Mouse (Mus musculus) stomach, postnatal 0 days (tissue): ENCODE data around the gene Oca2. TPM values are rescaled to one million over a fixed set of nuclear protein-coding genes. Genes with fewer than 3 reads are reported as not detected.

Experiments used
- ATAC-seq: fragments of 200-750 bp; cut with Nextera tagmentation; 2 replicates; pipeline ENCODE4 v1.8.0; 2017; ENCODE audit not compliant: low FRiP score, low TSS enrichment
- DNase-seq: peaks from one replicate; pipeline ENCODE4 v3.0.0-alpha.2; 2016; ENCODE audit warnings: low spot score
- H3K27ac ChIP-seq: fragments of 300-500 bp; sonication (generic); replicated peaks from 2 replicates; pipeline ENCODE4 v1.5.1; 2014; ENCODE audit warnings: mild to moderate bottlenecking, control low read depth
- H3K27me3 ChIP-seq: fragments of 300-500 bp; sonication (generic); 2 replicates; pipeline ENCODE4 v1.6.1; 2014; ENCODE audit warnings: low read length; ENCODE audit not compliant: control insufficient read depth, insufficient read depth
- H3K36me3 ChIP-seq: fragments of 300-500 bp; sonication (generic); 2 replicates; pipeline ENCODE4 v1.6.1; 2014; ENCODE audit warnings: low read length, mixed read lengths; ENCODE audit not compliant: control insufficient read depth, insufficient read depth
- H3K4me1 ChIP-seq: fragments of 300-500 bp; sonication (generic); replicated peaks from 2 replicates; pipeline ENCODE4 v1.6.1; 2014; ENCODE audit warnings: antibody characterized with exemption; ENCODE audit not compliant: control insufficient read depth, insufficient read depth
- H3K4me2 ChIP-seq: fragments of 300-500 bp; sonication (generic); replicated peaks from 2 replicates; pipeline ENCODE4 v1.6.1; 2014; ENCODE audit warnings: low read depth, mild to moderate bottlenecking, control low read depth, moderate library complexity
- H3K4me3 ChIP-seq: fragments of 300-500 bp; sonication (generic); 2 replicates; pipeline ENCODE4 v1.5.1; 2014; ENCODE audit warnings: low read depth, low read length, control low read depth
- H3K9ac ChIP-seq: fragments of 300-500 bp; sonication (generic); 2 replicates; pipeline ENCODE4 v1.6.1; 2014; ENCODE audit warnings: mild to moderate bottlenecking, low read length, control low read depth, mixed read lengths
- H3K9me3 ChIP-seq: fragments of 300-500 bp; sonication (generic); 2 replicates; pipeline ENCODE4 v1.6.1; 2016; ENCODE audit warnings: low read length; ENCODE audit not compliant: control insufficient read depth
- CTCF ChIP-seq: IDR thresholded peaks from 2 replicates; pipeline ENCODE4 v1.5.1; 2016; ENCODE audit warnings: antibody characterized with exemption, low read depth, mild to moderate bottlenecking, moderate library complexity
- EP300 ChIP-seq: optimal IDR thresholded peaks from 2 replicates; pipeline ENCODE3; 2016; ENCODE audit warnings: antibody characterized with exemption
- WGBS: fragments of 180-500 bp; shearing (Covaris S2); extraction: QIAGEN DNeasy Blood & Tissue Kit; methylation state at CpG from one replicate; pipeline ENCODE4 v1.1.7; 2014; 5-methylcytosine and 5-hydroxymethylcytosine counted together
- polyA plus RNA-seq: library from polyadenylated mRNA; unstranded; fragments of >200 nt; fragmentation: Nextera tagmentation; extraction: Ambion mirVana; gene quantifications from 2 replicates; pipeline ENCODE4 v1.2.1, GENCODE M21; 2015

Oca2 gene
- polyA plus RNA-seq, 1 experiment from 2014 or later, result 0.27 TPM

DNA sequence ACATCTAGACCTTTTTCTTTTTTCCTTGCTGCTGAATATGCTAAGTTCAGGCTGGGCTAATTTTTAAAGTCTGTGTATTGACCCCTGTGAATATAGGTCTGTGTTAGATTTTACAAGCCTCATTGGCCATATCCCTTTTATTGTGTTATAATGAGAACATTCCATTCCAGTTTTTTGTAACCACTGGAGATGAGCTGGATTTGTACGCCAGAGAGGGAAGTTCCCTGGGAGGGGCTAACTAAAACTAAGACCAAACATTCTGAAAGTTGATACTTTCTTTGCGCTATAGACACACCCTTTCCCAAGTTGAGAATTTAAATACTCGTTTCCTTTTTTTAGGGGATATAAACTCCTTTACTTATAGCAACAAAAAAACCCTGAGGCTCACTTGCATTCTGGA is 34.7 kb upstream of the Oca2 start:
- TF ChIP-seq CTCF, result no peak
- no peak for TF ChIP-seq EP300
- Histone ChIP-seq H3K27me3 (no peaks in the 10 kb centered on the region), H3K9ac (no peak overlapping the region), H3K9me3 (no peaks in the 10 kb centered on the region), H3K36me3 (peaks cover 20% of the 10 kb centered on the region), H3K4me2 (no peak overlapping the region), H3K27ac (no peak overlapping the region), H3K4me1 (no peaks in the 10 kb centered on the region), H3K4me3 (no peak overlapping the region)
- DNase-seq, result no peak
- no peak for ATAC-seq
- WGBS, result 50% methylated on average over 3 of the region's 3 CpGs

DNA sequence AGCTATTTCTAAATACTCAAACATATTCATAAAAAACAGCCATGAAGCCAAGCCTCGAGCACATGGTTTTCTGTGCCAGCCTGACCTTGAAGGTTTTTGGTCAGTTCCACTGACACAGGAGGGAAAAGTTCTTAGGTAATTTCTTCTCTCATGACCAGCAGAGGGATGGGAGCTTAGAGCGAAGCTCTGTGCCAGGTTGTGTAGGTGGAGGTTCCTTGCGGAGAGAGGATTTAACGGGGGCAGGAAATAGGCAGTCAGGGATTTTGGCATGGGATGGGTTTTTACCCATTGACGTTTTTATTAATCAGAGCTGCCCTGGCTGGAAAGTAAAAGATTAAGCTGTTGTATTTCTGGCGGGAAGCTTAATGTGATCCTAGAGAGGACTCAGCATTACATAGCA is 18.7 kb upstream of the Oca2 start:
- Histone ChIP-seq H3K9ac (no peak overlapping the region), H3K9me3 (no peaks in the 10 kb centered on the region), H3K4me1 (no peaks in the 10 kb centered on the region), H3K4me3 (no peak overlapping the region), H3K36me3 (peaks cover 22% of the 10 kb centered on the region), H3K27me3 (no peaks in the 10 kb centered on the region), H3K4me2 (no peak overlapping the region), H3K27ac (no peak overlapping the region)
- 88% methylated on average over 6 of the region's 6 CpGs for WGBS
- no peak for ATAC-seq
- DNase-seq, result no peak
- TF ChIP-seq CTCF (no peak), EP300 (no peak)

GRCm38 (mm10) chr7:56235794-56236423 is 3.7 kb upstream of the Oca2 start:
- H3K36me3 ChIP-seq, result no peaks in the 10 kb centered on the region
- ATAC-seq (no peak), DNase-seq (no peak)
- TF ChIP-seq EP300, result no peak
- no peak for TF ChIP-seq CTCF
- H3K9ac ChIP-seq, result no peak overlapping the region
- no peaks in the 10 kb centered on the region for H3K27me3 ChIP-seq
- no peaks in the 10 kb centered on the region for H3K9me3 ChIP-seq
- no peaks in the 10 kb centered on the region for H3K4me1 ChIP-seq
- no peak overlapping the region for H3K4me3 ChIP-seq
- H3K27ac ChIP-seq, result no peak overlapping the region
- WGBS, result 39% methylated on average over 5 of the region's 5 CpGs
- no peak overlapping the region for H3K4me2 ChIP-seq

DNA sequence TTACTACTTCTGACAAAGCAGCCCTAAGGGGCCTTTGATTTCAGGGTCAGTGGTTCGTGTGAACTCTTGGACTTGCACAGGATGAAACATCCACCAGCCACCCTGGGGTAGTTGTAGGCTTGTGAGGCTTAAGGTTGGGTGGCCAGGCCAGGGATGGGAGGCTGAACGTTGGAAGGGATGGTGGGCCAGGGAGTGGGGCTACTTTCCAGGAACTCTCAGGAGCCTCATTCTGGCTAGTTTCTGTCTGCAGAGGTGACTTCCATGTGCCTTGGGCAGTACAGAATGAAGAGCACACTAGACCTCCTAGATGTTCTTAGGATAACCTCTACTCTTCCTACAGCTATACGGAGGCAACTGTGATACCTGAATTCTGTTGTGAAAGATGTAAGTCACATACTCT is 2.9 kb upstream of the Oca2 start:
- Histone ChIP-seq H3K4me1 (no peaks in the 10 kb centered on the region), H3K27ac (no peak overlapping the region), H3K4me2 (no peak overlapping the region), H3K27me3 (no peaks in the 10 kb centered on the region), H3K4me3 (no peak overlapping the region), H3K9ac (no peak overlapping the region), H3K36me3 (no peaks in the 10 kb centered on the region), H3K9me3 (no peaks in the 10 kb centered on the region)
- DNase-seq (no peak), ATAC-seq (no peak)
- TF ChIP-seq EP300 (no peak), CTCF (no peak)
- 77% methylated on average over 3 of the region's 3 CpGs for WGBS

GRCm38 (mm10) chr7:56254568-56254967 is 15.0 kb downstream of the Oca2 start:
- TF ChIP-seq CTCF, result no peak
- no peak for TF ChIP-seq EP300
- Histone ChIP-seq H3K9me3 (no peaks in the 10 kb centered on the region), H3K36me3 (no peaks in the 10 kb centered on the region), H3K4me1 (no peaks in the 10 kb centered on the region), H3K4me2 (no peak overlapping the region), H3K27ac (no peak overlapping the region), H3K27me3 (no peaks in the 10 kb centered on the region), H3K4me3 (no peak overlapping the region), H3K9ac (no peak overlapping the region)
- DNase-seq, result no peak
- WGBS, result 87% methylated on average over 10 of the region's 10 CpGs
- no peak for ATAC-seq

- H3K36me3 ChIP-seq, result no peaks in the 10 kb centered on the region
- no peaks in the 10 kb centered on the region for H3K9me3 ChIP-seq
- no peak overlapping the region for H3K27ac ChIP-seq
- TF ChIP-seq CTCF (no peak), EP300 (no peak)
- no peak overlapping the region for H3K9ac ChIP-seq
- 83% methylated on average over 3 of the region's 3 CpGs for WGBS
- DNase-seq (no peak), ATAC-seq (no peak)
- no peak overlapping the region for H3K4me2 ChIP-seq
- no peaks in the 10 kb centered on the region for H3K27me3 ChIP-seq
- no peak overlapping the region for H3K4me3 ChIP-seq
- no peaks in the 10 kb centered on the region for H3K4me1 ChIP-seq
These were observed 18.4 kb downstream of the Oca2 start for GRCm38 (mm10) chr7:56257875-56258441.
